Mouse (Mus musculus) MEL (cell line): ENCODE measurements around the gene Hat1. TPM values are rescaled to one million over a fixed set of nuclear protein-coding genes. Genes with fewer than 3 reads are reported as not detected.

Experiments used
- DNase-seq: peaks from one replicate; pipeline ENCODE4 v3.0.0; 2011; ENCODE audit warnings: low read depth, low spot score
- H3K27ac ChIP-seq: 2 replicates; pipeline ENCODE4 v1.5.1; 2012; ENCODE audit warnings: low read depth, mild to moderate bottlenecking, control low read depth, low read length, moderate library complexity; ENCODE audit not compliant: control insufficient read depth
- H3K27me3 ChIP-seq, 2 experiments: fragments of 150-350 bp in 1 of 2; sonication (generic) in 1 of 2; 2 replicates each; pipeline ENCODE4 v1.6.1; 2012; ENCODE audit warnings: low read length in 2 of 2, mild to moderate bottlenecking in 2 of 2, improper control_type of control experiment in 1 of 2, moderate library complexity in 1 of 2; ENCODE audit not compliant: insufficient read depth in 2 of 2, control insufficient read depth in 1 of 2
- H3K36me3 ChIP-seq, 2 experiments: 2 replicates each; pipeline ENCODE4 v1.6.1; 2012 to 2014; ENCODE audit warnings: low read length in 2 of 2, improper control_type of control experiment in 1 of 2, inconsistent platforms in 1 of 2, mild to moderate bottlenecking in 1 of 2; ENCODE audit not compliant: insufficient read depth in 2 of 2, control insufficient read depth in 1 of 2
- H3K4me1 ChIP-seq, 2 experiments: fragments of 150-350 bp in 1 of 2; sonication (generic) in 1 of 2; 2 replicates each; pipeline ENCODE4 v1.6.1; 2012; ENCODE audit warnings: low read length in 2 of 2, improper control_type of control experiment in 1 of 2, mild to moderate bottlenecking in 1 of 2; ENCODE audit not compliant: insufficient read depth in 2 of 2, control insufficient read depth in 1 of 2
- H3K4me3 ChIP-seq, 2 experiments: fragments of 150-350 bp in 1 of 2; sonication (generic) in 1 of 2; 2 replicates each; pipeline ENCODE4 v1.5.1; 2012; ENCODE audit warnings: low read depth in 2 of 2, low read length in 2 of 2, mild to moderate bottlenecking in 2 of 2, moderate library complexity in 2 of 2, control low read depth in 1 of 2, improper control_type of control experiment in 1 of 2; ENCODE audit not compliant: control insufficient read depth in 1 of 2, insufficient read depth in 1 of 2
- H3K79me2 ChIP-seq: 2 replicates; pipeline ENCODE4 v1.6.1; 2012; ENCODE audit warnings: mild to moderate bottlenecking, low read length, moderate library complexity; ENCODE audit not compliant: control insufficient read depth, poor library complexity, insufficient read depth
- H3K9ac ChIP-seq: 2 replicates; pipeline ENCODE4 v1.6.1; 2012; ENCODE audit warnings: low read depth, mild to moderate bottlenecking, control low read depth, low read length, moderate library complexity; ENCODE audit not compliant: control insufficient read depth, poor library complexity, severe bottlenecking
- H3K9me3 ChIP-seq: fragments of 150-350 bp; sonication (generic); replicated peaks from 2 replicates; pipeline ENCODE4 v1.6.1; 2012; ENCODE audit warnings: mild to moderate bottlenecking, low read length, improper control_type of control experiment, moderate library complexity; ENCODE audit not compliant: insufficient read depth
- BHLHE40 ChIP-seq: IDR thresholded peaks from 2 replicates; pipeline ENCODE4 v1.6.1; 2012; ENCODE audit warnings: low read depth, mild to moderate bottlenecking, inconsistent platforms, low read length, improper control_type of control experiment, borderline replicate concordance
- CHD2 ChIP-seq: IDR thresholded peaks from 2 replicates; pipeline ENCODE4 v1.6.1; 2011; ENCODE audit warnings: low read length, improper control_type of control experiment
- ELF1 ChIP-seq: IDR thresholded peaks from 2 replicates; pipeline ENCODE4 v1.6.1; 2014; ENCODE audit warnings: low read depth, mild to moderate bottlenecking, inconsistent platforms, low read length, improper control_type of control experiment, moderate library complexity
- EP300 ChIP-seq, 2 experiments: IDR thresholded peaks; 2 replicates each; pipeline ENCODE4 v1.6.1; 2011; ENCODE audit warnings: improper control_type of control experiment in 2 of 2, low read length in 2 of 2, low read depth in 1 of 2, mild to moderate bottlenecking in 1 of 2
- ETS1 ChIP-seq: IDR thresholded peaks from 2 replicates; pipeline ENCODE4 v1.6.1; 2012; ENCODE audit warnings: low read depth, mild to moderate bottlenecking, inconsistent platforms, low read length, improper control_type of control experiment, moderate library complexity
- GABPA ChIP-seq: IDR thresholded peaks from 2 replicates; pipeline ENCODE4 v1.6.1; 2012; ENCODE audit warnings: low read depth, mild to moderate bottlenecking, inconsistent platforms, low read length, improper control_type of control experiment, moderate library complexity
- GATA1 ChIP-seq: IDR thresholded peaks from 2 replicates; pipeline ENCODE4 v1.6.1; 2011; ENCODE audit warnings: low read depth, low read length, improper control_type of control experiment
- KAT2A ChIP-seq: conservative IDR thresholded peaks from 2 replicates; pipeline ENCODE4 v1.6.1; 2012; ENCODE audit warnings: low read depth, low read length, improper control_type of control experiment, inconsistent platforms
- MAFK ChIP-seq: IDR thresholded peaks from 2 replicates; pipeline ENCODE4 v1.6.1; 2011; ENCODE audit warnings: low read depth, mild to moderate bottlenecking, low read length, improper control_type of control experiment, borderline replicate concordance
- MAX ChIP-seq: IDR thresholded peaks from 2 replicates; pipeline ENCODE4 v1.6.1; 2011; ENCODE audit warnings: low read length, improper control_type of control experiment
- MAZ ChIP-seq: IDR thresholded peaks from 2 replicates; pipeline ENCODE4 v1.6.1; 2012; ENCODE audit warnings: low read depth, mild to moderate bottlenecking, inconsistent platforms, low read length, improper control_type of control experiment
- MXI1 ChIP-seq: IDR thresholded peaks from 2 replicates; pipeline ENCODE4 v1.6.1; 2011; ENCODE audit warnings: mild to moderate bottlenecking, low read depth, low read length, improper control_type of control experiment
- NELFE ChIP-seq: IDR thresholded peaks from 2 replicates; pipeline ENCODE4 v1.6.1; 2011; ENCODE audit warnings: low read depth, low read length, improper control_type of control experiment
- POLR2A ChIP-seq, 2 experiments: IDR thresholded peaks; 2 replicates each; pipeline ENCODE4 v1.6.1; 2011 to 2012; ENCODE audit warnings: low read length in 2 of 2, mild to moderate bottlenecking in 2 of 2, control low read depth in 1 of 2, improper control_type of control experiment in 1 of 2, low read depth in 1 of 2, moderate library complexity in 1 of 2; ENCODE audit not compliant: control insufficient read depth in 1 of 2, insufficient read depth in 1 of 2, poor library complexity in 1 of 2
- POLR2AphosphoS2 ChIP-seq: IDR thresholded peaks from 2 replicates; pipeline ENCODE4 v1.6.1; 2011; ENCODE audit warnings: low read length, improper control_type of control experiment
- RCOR1 ChIP-seq: IDR thresholded peaks from 2 replicates; pipeline ENCODE4 v1.6.1; 2012; ENCODE audit warnings: low read depth, mild to moderate bottlenecking, inconsistent platforms, low read length, improper control_type of control experiment
- SIN3A ChIP-seq: IDR thresholded peaks from 2 replicates; pipeline ENCODE4 v1.6.1; 2012; ENCODE audit warnings: low read length, improper control_type of control experiment, inconsistent platforms
- SMC3 ChIP-seq: IDR thresholded peaks from 2 replicates; pipeline ENCODE4 v1.6.1; 2011; ENCODE audit warnings: low read depth, low read length, improper control_type of control experiment
- TBP ChIP-seq: IDR thresholded peaks from 2 replicates; pipeline ENCODE4 v1.8.0; 2011; ENCODE audit warnings: low read depth, low read length, improper control_type of control experiment
- TCF12 ChIP-seq: IDR thresholded peaks from 2 replicates; pipeline ENCODE4 v1.6.1; 2014; ENCODE audit warnings: low read depth, mild to moderate bottlenecking, inconsistent platforms, low read length, improper control_type of control experiment, moderate library complexity
- UBTF ChIP-seq: IDR thresholded peaks from 2 replicates; pipeline ENCODE4 v1.6.1; 2012; ENCODE audit warnings: low read depth, mild to moderate bottlenecking, inconsistent platforms, low read length, improper control_type of control experiment, moderate library complexity, borderline replicate concordance; ENCODE audit not compliant: insufficient read depth
- USF1 ChIP-seq: IDR thresholded peaks from 2 replicates; pipeline ENCODE4 v1.6.1; 2014; ENCODE audit warnings: low read depth, mild to moderate bottlenecking, inconsistent platforms, low read length, improper control_type of control experiment, moderate library complexity
- USF2 ChIP-seq, 2 experiments: IDR thresholded peaks; 2 replicates each; pipeline ENCODE4 v1.6.1; 2011 to 2012; ENCODE audit warnings: improper control_type of control experiment in 2 of 2, low read length in 2 of 2, borderline replicate concordance in 1 of 2, inconsistent platforms in 1 of 2, low read depth in 1 of 2, mild to moderate bottlenecking in 1 of 2; ENCODE audit not compliant: insufficient read depth in 1 of 2
- ZC3H11A ChIP-seq: IDR thresholded peaks from 2 replicates; pipeline ENCODE4 v1.6.1; 2012; ENCODE audit warnings: low read depth, mild to moderate bottlenecking, inconsistent platforms, low read length, improper control_type of control experiment
- ZMIZ1 ChIP-seq: IDR thresholded peaks from 2 replicates; pipeline ENCODE4 v1.6.1; 2012; ENCODE audit warnings: low read depth, mild to moderate bottlenecking, inconsistent platforms, low read length, improper control_type of control experiment, moderate library complexity
- ZNF384 ChIP-seq: IDR thresholded peaks from 2 replicates; pipeline ENCODE4 v1.6.1; 2012; ENCODE audit warnings: low read depth, mild to moderate bottlenecking, inconsistent platforms, low read length, improper control_type of control experiment
- polyA plus RNA-seq, 2 experiments: library from polyadenylated mRNA; stranded (reverse) in 1 of 2; unstranded in 1 of 2; fragments of >175 nt in 1 of 2; fragments of >200 nt in 1 of 2; gene quantifications; 2 replicates each; pipeline versions ENCODE4 v1.2.1 to v1.2.4; 2012; ENCODE audit warnings: low replicate concordance in 2 of 2, low read depth in 1 of 2; ENCODE audit not compliant: insufficient read length in 2 of 2, insufficient read depth in 1 of 2, missing spikeins in 1 of 2
- total RNA-seq: library from RNA; depleted of rRNA; stranded (reverse); fragments of 300-350 nt; gene quantifications from 2 replicates; pipeline ENCODE4 v1.2.3, GENCODE M21; 2012

Hat1 gene
- total and polyA plus RNA-seq, 3 experiments = 167 TPM; not detected in 1

- Histone ChIP-seq H3K9ac (no peak overlapping the region), H3K4me1 (no peaks in the 10 kb centered on the region), H3K27me3 (no peaks in the 10 kb centered on the region), H3K36me3 (no peaks in the 10 kb centered on the region; a peak in 1 of 4 replicates), H3K4me3 (no peak overlapping the region), H3K79me2 (no peaks in the 10 kb centered on the region), H3K27ac (no peak overlapping the region), H3K9me3 (no peaks in the 10 kb centered on the region)
- DNase-seq = no peak
- no peak for TF ChIP-seq ZC3H11A
These were observed 28.6 kb upstream of the Hat1 start for GRCm38 (mm10) chr2:71360192-71360591.

GRCm38 (mm10) chr2:71366618-71367124, 22.1 kb upstream of the Hat1 start:
- Histone ChIP-seq H3K4me1 (peaks cover 3% of the 10 kb centered on the region in 2 experiments; a peak in 2 of 4 replicates), H3K27me3 (no peaks in the 10 kb centered on the region), H3K4me3 (peak overlapping the region; percentile 64 to 90), H3K36me3 (peaks cover 0 to 8% of the 10 kb centered on the region in 2 experiments; a peak in 2 of 4 replicates), H3K79me2 (no peaks in the 10 kb centered on the region), H3K9me3 (no peaks in the 10 kb centered on the region), H3K9ac (peak overlapping the region; percentile 78), H3K27ac (peak overlapping the region; percentile 68)
- DNase-seq = peak; percentile 68
- TF ChIP-seq ELF1 = peak; percentile 42; the same call in 1 of the 2 replicates
- TF ChIP-seq EP300 (IDR thresholded peaks at IDR 0.05; ENCODE audit: low read depth in 1 of 2, low read length in 2 of 2) = peak; percentile 35 to 73; a peak in 3 of 4 replicates
- TF ChIP-seq KAT2A = no peak
- no peak for TF ChIP-seq USF1
- TF ChIP-seq MAX = peak; percentile 51; the same call in 1 of the 2 replicates
- no peak for TF ChIP-seq SMC3
- 0 out of 2 replicates have a peak, but pooled peaks have one; percentile 23 for TF ChIP-seq TBP
- no peak for TF ChIP-seq ZNF384
- TF ChIP-seq ZMIZ1 = no peak
- TF ChIP-seq RCOR1 = no peak; the same call in 1 of the 2 replicates
- peak; percentile 75 for TF ChIP-seq SIN3A
- TF ChIP-seq GABPA = no peak
- TF ChIP-seq GATA1 = peak; percentile 65
- no peak for TF ChIP-seq MXI1
- no peak; the same call in 1 of the 2 replicates for TF ChIP-seq MAFK
- TF ChIP-seq POLR2A (IDR thresholded peaks at IDR 0.05; ENCODE audit: control insufficient read depth in 1 of 2, insufficient read depth in 1 of 2, low read depth in 1 of 2, low read length in 2 of 2, poor library complexity in 1 of 2) = no peak
- TF ChIP-seq TCF12 = no peak
- no peak for TF ChIP-seq CHD2
- peak; percentile 14; the same call in 1 of the 2 replicates for TF ChIP-seq MAZ
- peak; percentile 74; the same call in 1 of the 2 replicates for TF ChIP-seq ETS1
- TF ChIP-seq NELFE = no peak
- no peak for TF ChIP-seq BHLHE40
- 0 out of 2 replicates have a peak, but pooled peaks have one; percentile 1 for TF ChIP-seq UBTF
- no peak for TF ChIP-seq USF2 (IDR thresholded peaks at IDR 0.05; ENCODE audit: borderline replicate concordance in 1 of 2, insufficient read depth in 1 of 2, low read depth in 1 of 2, low read length in 2 of 2)
- no peak for TF ChIP-seq POLR2AphosphoS2
